Comparison of ENCODE assay signal across 10 mouse cellular contexts in the genomic region with DNA sequence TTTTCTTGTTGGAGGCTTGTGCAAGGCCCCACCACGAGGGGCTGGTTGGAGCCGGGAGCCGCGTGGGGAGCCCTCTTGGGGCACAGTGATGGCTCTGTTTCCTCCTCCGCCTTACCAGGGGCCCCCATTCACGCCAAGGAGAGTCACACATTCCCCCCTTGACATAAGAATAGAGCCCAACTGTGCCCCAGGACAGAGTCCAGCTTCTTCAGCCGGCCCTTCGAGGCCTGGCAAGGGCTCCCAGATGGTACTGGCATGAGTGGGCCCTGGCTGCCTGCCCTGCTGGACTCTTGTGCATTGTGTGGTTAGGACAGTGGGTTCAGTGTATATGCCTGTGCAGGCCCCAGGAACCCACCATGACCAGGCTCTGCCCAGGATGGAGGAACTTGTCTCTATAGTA.
DNase-seq lines count a peak whose midpoint lies in the region; ATAC-seq and TF ChIP-seq lines count a peak whose summit lies in the region.
"Had no signal": no experiment of that assay in that cellular context is flagged by ENCODE, and none has a peak within 500 bp of the region (broad histone marks: within the 10 kb centered on the region; RNA-seq: fewer than 3 reads in every experiment).

No protein-coding gene starts in this region.

- WGBS in kidney, adult 2 months = 82% methylated on average over 8 of the region's 8 CpGs

- no peaks in the 10 kb centered on the region for H3K36me3 ChIP-seq in kidney, adult 2 months (ENCODE audit: control insufficient read depth, insufficient read depth, low read length)
- H3K36me3 ChIP-seq: heart, embryonic 13.5 days had no signal

- H3K4me1 ChIP-seq in kidney, adult 2 months (ENCODE audit: control insufficient read depth, insufficient read depth, low read length) = peaks cover 5% of the 10 kb centered on the region

- DNase-seq in kidney, adult 2 months = peak; percentile 66
- DNase-seq in kidney, postnatal 10 days = no peak
- peak; percentile 74 to 84 for DNase-seq in cerebellum, postnatal 10 days
- peak; percentile 65 to 77 for DNase-seq in layer of hippocampus, postnatal 10 days (ENCODE audit: low spot score in 2 of 2)
- peak; percentile 36 to 48 for DNase-seq in right cerebral cortex, postnatal 36 days (ENCODE audit: low spot score in 2 of 2)
- DNase-seq in liver = no peak
- no peak for DNase-seq in embryo, embryonic 10.5 days (ENCODE audit: low spot score)
- DNase-seq: thymus, postnatal 36 days had no signal

- no peaks in the 10 kb centered on the region for H3K27me3 ChIP-seq in kidney, adult 2 months (replicated peaks; ENCODE audit: control insufficient read depth, insufficient read depth, low read length)
- H3K27me3 ChIP-seq: heart, embryonic 13.5 days had no signal

- TF ChIP-seq CTCF in kidney, adult 2 months (conservative IDR thresholded peaks at IDR 0.05; ENCODE audit: insufficient read depth, insufficient read length, low read depth, low read length) = no peak

- ATAC-seq in megakaryocyte progenitor cell, adult 5-6 weeks (replicated peaks; ENCODE audit: poor library complexity) = no peak

- H3K4me3 ChIP-seq in kidney, adult 2 months (ENCODE audit: insufficient read depth, low read depth, low read length) = no peak overlapping the region
- H3K4me3 ChIP-seq: heart, embryonic 13.5 days had no signal

- TF ChIP-seq POLR2A in kidney, adult 2 months (IDR thresholded peaks at IDR 0.05; ENCODE audit: low read depth, low read length) = no peak

- H3K27ac ChIP-seq in kidney, adult 2 months (ENCODE audit: insufficient read depth, low read depth, low read length) = no peak overlapping the region
- H3K27ac ChIP-seq: heart, embryonic 13.5 days had no signal

Comparison
In these comparisons a context has a peak if more than half of its experiments do, and no peak if none do; other contexts are left out.
1. DNase-seq: peak in kidney, adult 2 months (single experiment), cerebellum, postnatal 10 days (2 of 2), layer of hippocampus, postnatal 10 days (2 of 2) and right cerebral cortex, postnatal 36 days (2 of 2); none in kidney, postnatal 10 days (single experiment), liver (single experiment) and embryo, embryonic 10.5 days (single experiment).